Mouse (Mus musculus) embryonic facial prominence, embryonic 11.5 days (tissue): Measurements from ENCODE around the gene Lgr5. TPM values are rescaled to one million over a fixed set of nuclear protein-coding genes. Genes with fewer than 3 reads are reported as not detected.

Source experiments
- ATAC-seq: fragments of 200-750 bp; cut with Nextera tagmentation; replicated peaks from 2 replicates; pipeline ENCODE4 v1.8.0; 2017; ENCODE audit warnings: low read depth; ENCODE audit not compliant: insufficient number of reproducible peaks, low FRiP score, low TSS enrichment
- DNase-seq: peaks from one replicate; pipeline ENCODE4 v3.0.0-alpha.2; 2015; ENCODE audit warnings: low spot score
- H3K27ac ChIP-seq: fragments of 300-500 bp; sonication (generic); replicated peaks from 2 replicates; pipeline ENCODE4 v1.5.1; 2014; ENCODE audit warnings: mild to moderate bottlenecking, low read depth, low read length, control low read depth
- H3K27me3 ChIP-seq: fragments of 300-500 bp; sonication (generic); 2 replicates; pipeline ENCODE4 v1.6.1; 2014; ENCODE audit warnings: mild to moderate bottlenecking, low read length, moderate library complexity, mixed read lengths; ENCODE audit not compliant: control insufficient read depth, insufficient read depth
- H3K36me3 ChIP-seq: fragments of 300-500 bp; sonication (generic); replicated peaks from 2 replicates; pipeline ENCODE4 v1.6.1; 2014; ENCODE audit warnings: low read depth, mild to moderate bottlenecking, low read length, moderate library complexity, mixed read lengths; ENCODE audit not compliant: control insufficient read depth, insufficient read depth
- H3K4me1 ChIP-seq: fragments of 300-500 bp; sonication (generic); 2 replicates; pipeline ENCODE4 v1.6.1; 2014; ENCODE audit warnings: low read length, mixed read lengths; ENCODE audit not compliant: control insufficient read depth, insufficient read depth
- H3K4me2 ChIP-seq: fragments of 300-500 bp; sonication (generic); 2 replicates; pipeline ENCODE4 v1.6.1; 2014; ENCODE audit warnings: low read depth, mild to moderate bottlenecking, control low read depth, low read length, moderate library complexity
- H3K4me3 ChIP-seq: fragments of 300-500 bp; sonication (generic); 2 replicates; pipeline ENCODE4 v1.5.1; 2014; ENCODE audit warnings: low read depth, low read length, control low read depth
- H3K9ac ChIP-seq: fragments of 300-500 bp; sonication (generic); replicated peaks from 2 replicates; pipeline ENCODE4 v1.6.1; 2014; ENCODE audit warnings: mild to moderate bottlenecking, control low read depth, low read length
- H3K9me3 ChIP-seq: fragments of 300-500 bp; sonication (generic); replicated peaks from 2 replicates; pipeline ENCODE4 v1.6.1; 2016; ENCODE audit warnings: mild to moderate bottlenecking, low read length, inconsistent platforms, mixed read lengths; ENCODE audit not compliant: control insufficient read depth
- WGBS: fragments of 180-500 bp; shearing (Covaris S2); extraction: QIAGEN DNeasy Blood & Tissue Kit; methylation state at CpG from one replicate; pipeline ENCODE4 v1.1.7; 2014; 5-methylcytosine and 5-hydroxymethylcytosine counted together
- polyA plus RNA-seq: library from polyadenylated mRNA; unstranded; fragments of >200 nt; fragmentation: Nextera tagmentation; extraction: Ambion mirVana; gene quantifications from 2 replicates; pipeline ENCODE4 v1.2.1, GENCODE M21; 2014

The Lgr5 gene
- polyA plus RNA-seq, 1 experiment from 2014 or later: 11.5 TPM

DNA sequence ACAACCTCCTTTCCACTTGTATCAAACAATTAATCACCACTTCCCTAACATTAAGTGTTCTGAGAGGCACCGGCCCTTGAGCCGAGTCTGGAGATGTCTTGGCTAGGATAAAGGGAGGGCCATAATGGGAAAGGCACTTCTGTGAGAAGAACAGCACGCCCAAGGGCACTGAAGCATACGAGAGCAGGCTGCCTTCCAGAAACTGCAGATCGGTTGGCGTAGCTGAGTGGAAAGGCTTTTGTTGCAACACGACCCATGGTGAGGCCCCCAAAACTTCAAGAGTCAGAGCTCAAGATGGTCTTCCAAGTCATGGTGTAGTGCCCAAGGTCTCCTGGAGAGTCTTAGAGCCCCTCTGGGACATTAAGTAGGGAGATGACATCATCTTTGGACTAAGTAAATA, 37.3 kb downstream of the Lgr5 start:
- H3K9me3 ChIP-seq: no peaks in the 10 kb centered on the region
- WGBS: 76% methylated on average over 7 of the region's 7 CpGs
- H3K36me3 ChIP-seq: no peaks in the 10 kb centered on the region
- no peak for ATAC-seq
- H3K4me3 ChIP-seq: no peak overlapping the region
- no peak overlapping the region for H3K27ac ChIP-seq
- H3K9ac ChIP-seq: no peak overlapping the region
- no peaks in the 10 kb centered on the region for H3K27me3 ChIP-seq
- no peak for DNase-seq
- no peak overlapping the region for H3K4me2 ChIP-seq
- no peaks in the 10 kb centered on the region for H3K4me1 ChIP-seq

DNA sequence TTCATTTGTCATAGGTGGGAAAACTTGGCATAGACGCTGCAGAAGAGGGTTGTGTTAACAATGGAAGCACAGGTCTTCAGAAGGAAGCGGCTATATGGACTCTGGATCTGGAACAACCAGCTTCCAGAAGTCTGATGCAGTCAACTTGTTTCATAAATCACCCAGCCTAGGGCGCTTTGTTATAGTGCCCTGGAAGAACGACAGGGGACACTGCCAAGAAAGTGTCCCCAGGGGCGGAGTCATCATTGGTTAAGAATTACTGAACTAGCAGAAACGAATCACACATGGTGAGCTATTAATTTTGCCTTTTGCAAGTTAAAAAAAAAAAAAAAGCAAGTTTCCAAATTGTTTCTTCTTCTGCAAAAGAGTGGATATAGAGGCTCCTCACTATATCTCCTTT, 44.7 kb downstream of the Lgr5 start:
- DNase-seq (no peak), ATAC-seq (no peak)
- 85% methylated on average over 6 of the region's 6 CpGs for WGBS
- no peak overlapping the region for H3K27ac ChIP-seq
- no peaks in the 10 kb centered on the region for H3K9me3 ChIP-seq
- no peaks in the 10 kb centered on the region for H3K36me3 ChIP-seq
- H3K4me3 ChIP-seq: no peak overlapping the region
- H3K27me3 ChIP-seq: no peaks in the 10 kb centered on the region
- H3K9ac ChIP-seq: no peak overlapping the region
- no peaks in the 10 kb centered on the region for H3K4me1 ChIP-seq
- H3K4me2 ChIP-seq: no peak overlapping the region

DNA sequence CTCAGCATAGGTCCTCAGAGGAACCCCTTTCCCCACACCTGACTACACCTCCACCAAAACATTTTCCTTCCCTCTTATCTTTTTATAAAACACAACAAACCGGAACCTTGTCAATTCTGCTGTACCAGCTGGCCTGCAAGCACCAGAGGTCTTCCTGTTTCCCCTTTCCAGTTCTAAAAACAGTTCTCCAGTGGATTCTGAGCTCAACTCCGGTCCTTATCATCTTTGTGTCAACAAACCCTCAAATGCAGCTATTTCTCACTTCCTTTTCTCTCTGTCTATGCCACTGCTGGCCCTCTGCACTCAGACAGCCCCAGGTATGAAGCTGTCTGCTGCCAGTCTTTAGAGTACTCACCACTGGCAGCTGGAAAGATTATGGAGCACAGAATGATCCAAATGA, 56.8 kb downstream of the Lgr5 start:
- Histone ChIP-seq H3K9me3 (no peaks in the 10 kb centered on the region), H3K36me3 (no peaks in the 10 kb centered on the region), H3K4me3 (no peak overlapping the region), H3K27ac (no peak overlapping the region), H3K4me1 (no peaks in the 10 kb centered on the region), H3K9ac (no peak overlapping the region), H3K4me2 (no peak overlapping the region), H3K27me3 (no peaks in the 10 kb centered on the region)
- ATAC-seq (no peak), DNase-seq (no peak)
- 67% methylated on average over 2 of the region's 2 CpGs for WGBS

DNA sequence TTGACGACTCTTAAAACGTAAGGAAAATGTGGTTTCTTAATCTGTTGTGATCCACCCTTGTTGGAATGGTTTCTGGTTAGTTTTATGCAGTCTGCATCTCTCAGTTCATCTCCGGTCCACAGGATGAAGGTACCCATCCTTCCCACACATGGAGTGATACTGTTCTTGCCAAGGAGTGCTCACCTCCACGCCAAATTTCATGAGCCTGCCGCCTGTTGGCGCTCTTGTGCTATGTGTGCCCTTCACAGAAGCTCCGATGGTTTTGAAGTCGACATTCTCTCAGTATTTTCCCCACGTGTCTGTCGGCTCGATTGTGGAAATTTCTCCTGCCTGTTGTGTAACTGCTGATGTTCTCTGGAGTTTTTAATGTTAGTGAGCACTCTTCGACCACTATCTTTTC, 57.8 kb downstream of the Lgr5 start:
- H3K4me1 ChIP-seq: no peaks in the 10 kb centered on the region
- H3K36me3 ChIP-seq: no peaks in the 10 kb centered on the region

DNA sequence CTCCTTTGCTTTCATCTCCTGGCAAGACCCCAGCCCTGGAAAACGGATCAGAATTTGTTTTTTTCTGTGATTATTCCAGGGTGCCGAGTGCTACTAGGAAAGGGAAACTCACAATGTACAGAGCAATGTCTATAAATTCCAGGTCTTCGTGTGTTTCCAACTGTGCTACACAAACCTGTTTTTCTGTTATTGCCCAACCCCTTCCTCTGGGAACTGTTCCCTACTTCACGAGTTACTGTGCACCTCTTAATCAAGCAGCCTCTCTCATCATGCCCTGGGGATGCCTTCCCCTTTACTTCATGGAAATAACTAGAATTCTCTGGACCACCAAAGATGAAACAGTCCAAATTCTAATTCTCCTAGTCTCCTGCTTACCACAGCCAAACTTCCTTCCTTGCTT, 58.7 kb downstream of the Lgr5 start:
- H3K9ac ChIP-seq: no peak overlapping the region
- H3K4me1 ChIP-seq: no peaks in the 10 kb centered on the region
- H3K27me3 ChIP-seq: no peaks in the 10 kb centered on the region
- no peak overlapping the region for H3K4me2 ChIP-seq
- DNase-seq (no peak), ATAC-seq (no peak)
- H3K36me3 ChIP-seq: no peaks in the 10 kb centered on the region
- H3K9me3 ChIP-seq: no peaks in the 10 kb centered on the region
- H3K27ac ChIP-seq: no peak overlapping the region
- H3K4me3 ChIP-seq: no peak overlapping the region
- WGBS: 73% methylated on average over 4 of the region's 4 CpGs

More for the DNA sequence above, 57.8 kb downstream of the Lgr5 start:
- WGBS: 84% methylated on average over 12 of the region's 12 CpGs
- no peak for DNase-seq
- Histone ChIP-seq H3K9ac (no peak overlapping the region), H3K27me3 (no peaks in the 10 kb centered on the region), H3K4me2 (no peak overlapping the region), H3K9me3 (no peaks in the 10 kb centered on the region), H3K27ac (no peak overlapping the region), H3K4me3 (no peak overlapping the region)
- ATAC-seq: no peak

DNA sequence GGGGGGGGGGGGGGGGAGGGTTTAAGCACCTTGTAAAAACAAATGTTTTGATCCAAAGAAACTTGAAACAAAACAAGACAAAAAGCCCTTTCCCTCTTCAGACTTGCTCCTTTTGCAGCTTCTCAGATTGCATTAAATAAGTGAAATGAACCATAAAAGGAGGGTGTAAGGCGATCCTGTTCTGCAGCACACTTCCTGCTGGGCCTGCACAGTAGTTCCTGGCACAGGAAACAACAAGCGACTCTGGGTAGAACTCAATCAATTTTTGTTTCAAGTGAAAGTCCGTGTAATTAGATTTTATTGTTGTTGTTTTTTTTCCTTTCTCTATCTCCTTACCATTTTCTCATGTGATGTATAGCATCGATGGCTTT, 66.5 kb downstream of the Lgr5 start:
- H3K9me3 ChIP-seq: no peaks in the 10 kb centered on the region
- no peak for ATAC-seq
- no peak overlapping the region for H3K4me3 ChIP-seq
- no peak overlapping the region for H3K27ac ChIP-seq
- H3K36me3 ChIP-seq: no peaks in the 10 kb centered on the region
- no peaks in the 10 kb centered on the region for H3K27me3 ChIP-seq
- peak; percentile 62 for DNase-seq
- 14% methylated on average over 4 of the region's 4 CpGs for WGBS
- no peak overlapping the region for H3K9ac ChIP-seq
- H3K4me1 ChIP-seq: no peaks in the 10 kb centered on the region
- H3K4me2 ChIP-seq: no peak overlapping the region

DNA sequence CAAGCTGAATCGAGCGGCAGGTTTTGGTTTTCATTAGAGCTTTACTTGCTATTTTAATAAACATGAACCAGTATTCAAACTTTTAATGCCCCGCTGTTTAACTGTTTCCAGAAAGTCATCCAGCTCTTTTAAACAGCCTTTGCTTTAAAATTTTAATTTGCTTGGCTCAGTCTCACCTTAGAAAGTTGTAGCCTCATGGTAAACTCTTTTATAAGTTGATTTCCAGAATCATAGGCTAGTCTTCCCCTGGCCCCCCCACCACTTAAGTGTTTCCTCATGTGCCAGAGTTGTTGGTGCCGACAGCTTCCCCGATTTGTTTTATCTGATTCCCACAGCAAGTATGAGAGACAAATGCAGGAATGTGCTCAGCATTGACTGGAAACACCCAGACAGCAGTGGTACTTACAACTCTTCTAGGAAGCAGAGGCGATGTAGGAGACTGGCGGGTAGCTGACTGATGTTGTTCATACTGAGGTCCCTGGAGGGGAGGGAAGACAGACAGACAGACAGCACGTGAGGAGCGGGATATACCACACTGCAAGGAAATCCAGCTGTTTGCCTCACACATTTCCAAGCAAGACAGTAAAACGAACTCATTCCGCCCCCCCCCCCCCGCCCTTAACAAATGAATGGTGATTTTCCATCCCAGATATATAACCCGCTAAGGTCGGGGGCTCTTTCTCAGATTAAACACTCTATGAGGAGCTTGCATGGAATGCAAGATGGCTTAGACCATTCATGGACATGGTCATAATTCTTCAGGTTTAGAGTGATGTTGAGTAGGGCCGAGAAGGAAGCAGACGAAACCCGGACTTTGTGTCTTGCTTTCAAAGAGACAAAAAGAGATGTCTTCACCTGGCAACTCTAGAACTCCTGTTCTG, 67.1 kb downstream of the Lgr5 start:
- Histone ChIP-seq H3K9me3 (no peaks in the 10 kb centered on the region), H3K4me2 (no peak overlapping the region; the same call in 1 of the 2 replicates), H3K4me1 (no peaks in the 10 kb centered on the region), H3K4me3 (no peak overlapping the region), H3K9ac (no peak overlapping the region), H3K36me3 (no peaks in the 10 kb centered on the region), H3K27ac (peak overlapping the region; percentile 52; the same call in 1 of the 2 replicates), H3K27me3 (no peaks in the 10 kb centered on the region)
- DNase-seq (peak; percentile 68), ATAC-seq (no peak)
- 37% methylated on average over 17 of the region's 17 CpGs for WGBS

DNA sequence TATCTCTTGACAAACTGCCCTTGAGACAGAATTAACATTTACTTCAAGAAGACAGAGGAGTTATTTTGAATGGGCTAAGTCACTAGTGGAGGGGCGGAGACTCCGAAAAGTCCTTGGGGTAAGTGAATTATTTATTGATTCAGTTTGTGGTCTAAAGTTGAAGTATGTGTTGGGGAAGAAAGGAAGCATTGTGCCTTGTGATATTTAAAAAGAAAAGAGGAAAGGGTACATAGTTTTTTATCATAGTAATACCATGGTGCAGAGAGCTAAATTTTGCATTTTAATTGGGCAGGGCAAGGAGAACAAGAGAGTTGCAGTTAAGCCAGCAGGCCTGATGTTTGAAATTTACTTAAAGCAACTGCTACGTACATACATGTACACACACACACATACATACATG, 68.7 kb downstream of the Lgr5 start:
- Histone ChIP-seq H3K27ac (no peak overlapping the region), H3K9ac (no peak overlapping the region), H3K36me3 (no peaks in the 10 kb centered on the region), H3K4me3 (no peak overlapping the region), H3K4me2 (no peak overlapping the region), H3K27me3 (no peaks in the 10 kb centered on the region), H3K4me1 (no peaks in the 10 kb centered on the region), H3K9me3 (no peaks in the 10 kb centered on the region)
- DNase-seq: no peak
- WGBS: 86% methylated on average over 3 of the region's 3 CpGs
- no peak for ATAC-seq
